Mouse (Mus musculus): ENCODE data around the gene Umodl1.

- no peak for TF ChIP-seq CTCF (IDR thresholded peaks at IDR 0.05)
- TF ChIP-seq EP300 (IDR thresholded peaks at IDR 0.05), result no peak
These were observed 105.8 kb downstream of the Umodl1 start for GRCm38 (mm10) chr17:31060196-31060587.

All from lung, postnatal 0 days (tissue).